Mouse (Mus musculus) kidney, adult 2 months (tissue): ENCODE data around the gene Capn11.
A peak's percentile ranks its signal among the peaks of the same experiment; 100 is the strongest.

Source experiments
- CTCF ChIP-seq: fragments of 200-500 bp; conservative IDR thresholded peaks from 2 replicates; pipeline ENCODE4 v1.5.1; 2011; ENCODE audit warnings: low read depth, mild to moderate bottlenecking, control low read depth, low read length, moderate library complexity, mixed read lengths; ENCODE audit not compliant: insufficient read depth, insufficient read length
- POLR2A ChIP-seq: fragments of 200-500 bp; IDR thresholded peaks from one replicate; pipeline ENCODE4 v1.6.1; 2011; ENCODE audit warnings: low read depth, low read length, control low read depth

GRCm38 (mm10) chr17:45681588-45681987 is 22.5 kb upstream of the Capn11 start:
- TF ChIP-seq POLR2A (no peak), CTCF (peak; percentile 40)
